Mouse (Mus musculus) neural tube, postnatal 0 days (tissue): Measurements from ENCODE around the gene Tfdp2. TPM values are rescaled to one million over a fixed set of nuclear protein-coding genes. Genes with fewer than 3 reads are reported as not detected.

Source experiments
- polyA plus RNA-seq: library from polyadenylated mRNA; unstranded; fragments of >200 nt; fragmentation: Nextera tagmentation; extraction: Ambion mirVana; gene quantifications from 2 replicates; pipeline ENCODE4 v1.2.1, GENCODE M21; 2015

The Tfdp2 gene
- polyA plus RNA-seq, result 13.1 and 14.6 TPM in 2 replicates

DNA sequence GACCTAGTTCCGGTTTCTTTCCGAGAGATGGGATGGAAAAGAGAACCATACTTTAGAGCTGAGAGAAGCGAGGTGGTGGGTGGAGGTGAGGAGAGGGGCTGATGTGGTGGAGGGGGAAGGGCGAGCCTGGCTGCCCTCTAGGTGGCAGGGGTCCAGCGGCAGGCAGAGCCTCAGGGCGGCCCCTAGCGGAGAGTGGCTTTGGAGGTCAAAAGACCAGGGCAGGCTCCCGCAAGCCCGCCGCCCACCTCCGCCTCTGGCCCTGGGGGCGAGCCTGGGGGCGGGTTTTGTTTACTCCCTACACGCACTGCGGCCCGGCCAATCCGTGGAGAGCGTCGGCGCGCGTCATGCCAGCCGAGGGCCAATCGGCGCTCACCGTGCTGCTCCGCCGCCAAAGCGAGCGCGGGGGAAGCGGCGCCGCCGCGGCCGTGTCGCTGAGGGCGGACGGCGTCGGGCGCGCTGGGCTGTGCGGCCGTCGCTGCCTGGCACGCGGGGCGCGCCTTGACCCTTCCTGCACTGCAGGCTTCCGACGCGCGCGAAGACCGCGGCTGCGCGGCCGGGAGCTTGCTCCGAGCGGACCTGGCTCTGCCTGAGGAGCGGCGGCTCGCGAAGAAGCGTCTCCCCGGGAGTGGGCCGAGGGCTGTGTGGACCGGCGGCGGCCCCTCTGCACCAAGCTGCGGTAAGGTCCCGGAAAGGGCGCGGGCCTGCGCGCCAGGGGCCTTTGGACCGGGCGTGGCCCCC, at the start of gene Tfdp2:
Gene Tfdp2 (plus strand): TSS at position 391 of the 738 bp plus-strand sequence.

DNA sequence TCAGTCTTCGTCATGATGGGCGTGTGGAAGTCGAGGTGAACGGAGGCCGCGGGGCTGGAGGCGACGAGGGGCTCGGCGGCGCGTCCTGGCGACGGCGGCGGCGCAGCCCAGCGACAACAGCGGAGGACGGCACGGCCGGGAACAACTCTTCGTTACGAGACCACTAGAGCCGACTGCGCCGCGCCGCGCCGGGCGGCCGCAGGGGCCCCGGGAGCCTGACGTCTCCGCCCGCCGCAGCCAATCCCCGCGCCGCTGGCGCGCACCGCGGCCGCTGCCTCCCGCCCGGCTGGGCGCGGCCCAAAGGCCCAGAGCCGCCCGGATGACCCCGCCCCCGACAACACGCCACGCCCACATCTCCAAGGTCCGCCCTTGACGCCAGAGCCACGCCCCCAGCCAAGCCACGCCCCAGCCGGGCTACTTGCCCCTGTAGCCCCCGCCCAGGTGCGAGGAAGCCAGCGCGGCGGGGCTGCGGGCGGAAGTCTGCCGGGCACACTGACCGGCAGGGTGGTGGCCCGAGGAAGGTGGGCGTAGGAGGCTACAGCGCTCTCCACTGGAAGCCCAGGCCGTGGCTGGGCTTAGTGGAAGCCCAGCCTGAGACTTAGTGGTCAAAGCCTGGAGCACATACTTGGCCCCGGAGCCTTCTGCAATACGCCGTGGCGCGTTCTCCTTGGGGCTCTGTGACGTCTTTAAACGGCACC, 168.2 kb downstream of the Tfdp2 start, which contains the start of gene Atp1b3:
Gene Atp1b3 (minus strand): TSS at position 302 of the 698 bp plus-strand sequence.

Other genes with a start within 250 kb of the Tfdp2 start
- 13.5 and 13.7 TPM in 2 replicates for gene Xrn1, start 241.5 kb upstream of the Tfdp2 start, polyA plus RNA-seq
- 2.3 and 3.2 TPM in 2 replicates for gene Gk5, start 76.9 kb upstream of the Tfdp2 start, polyA plus RNA-seq
- 187 and 216 TPM in 2 replicates for gene Atp1b3, start 168.2 kb downstream of the Tfdp2 start, polyA plus RNA-seq